Mouse (Mus musculus) limb, embryonic 12.5 days (tissue): ENCODE measurements around the gene Tbcc. TPM values are rescaled to one million over a fixed set of nuclear protein-coding genes. Genes with fewer than 3 reads are reported as not detected.
A peak's percentile ranks its signal among the peaks of the same experiment; 100 is the strongest.

Experiments
- ATAC-seq: fragments of 200-750 bp; cut with Nextera tagmentation; 2 replicates; pipeline ENCODE4 v1.8.0; 2017; ENCODE audit warnings: low read depth, moderate TSS enrichment; ENCODE audit not compliant: insufficient number of reproducible peaks, insufficient read depth, low FRiP score, low TSS enrichment
- H3K27ac ChIP-seq: fragments of 300-500 bp; sonication (generic); 2 replicates; pipeline ENCODE4 v1.5.1; 2016; ENCODE audit warnings: mild to moderate bottlenecking, moderate library complexity
- H3K27me3 ChIP-seq: fragments of 300-500 bp; sonication (generic); 2 replicates; pipeline ENCODE4 v1.6.1; 2016; ENCODE audit warnings: mild to moderate bottlenecking, moderate library complexity
- H3K36me3 ChIP-seq: fragments of 300-500 bp; sonication (generic); 2 replicates; pipeline ENCODE4 v1.6.1; 2016; ENCODE audit warnings: mild to moderate bottlenecking, moderate library complexity
- H3K4me1 ChIP-seq: fragments of 300-500 bp; sonication (generic); replicated peaks from 2 replicates; pipeline ENCODE4 v1.6.1; 2016
- H3K4me2 ChIP-seq: fragments of 300-500 bp; sonication (generic); 2 replicates; pipeline ENCODE4 v1.6.1; 2016; ENCODE audit warnings: mild to moderate bottlenecking, moderate library complexity
- H3K4me3 ChIP-seq: fragments of 300-500 bp; sonication (generic); replicated peaks from 2 replicates; pipeline ENCODE4 v1.5.1; 2016; ENCODE audit warnings: mild to moderate bottlenecking
- H3K9ac ChIP-seq: fragments of 300-500 bp; sonication (generic); replicated peaks from 2 replicates; pipeline ENCODE4 v1.6.1; 2016; ENCODE audit warnings: mild to moderate bottlenecking, moderate library complexity
- H3K9me3 ChIP-seq: fragments of 300-500 bp; sonication (generic); 2 replicates; pipeline ENCODE4 v1.6.1; 2016; ENCODE audit warnings: mild to moderate bottlenecking, moderate library complexity
- WGBS: fragments of 180-500 bp; shearing (Covaris S2); methylation state at CpG from one replicate; pipeline ENCODE4 v1.1.7; 2016; 5-methylcytosine and 5-hydroxymethylcytosine counted together
- polyA plus RNA-seq: library from polyadenylated mRNA; unstranded; fragments of >200 nt; fragmentation: Nextera tagmentation; extraction: Ambion mirVana; gene quantifications from 2 replicates; pipeline ENCODE4 v1.2.1, GENCODE M21; 2016

Gene Tbcc
- polyA plus RNA-seq, 1 experiment from 2014 or later: 78.7 TPM

GRCm38 (mm10) chr17:46855328-46856106 is 35.0 kb upstream of the Tbcc start:
- Histone ChIP-seq H3K4me3 (peak overlapping the region; percentile 100), H3K27me3 (no peaks in the 10 kb centered on the region), H3K36me3 (0 out of 2 replicates have a peak, but pooled peaks cover 5% of the 10 kb centered on the region), H3K27ac (peak overlapping the region; percentile 100), H3K4me1 (peaks cover 35% of the 10 kb centered on the region), H3K4me2 (peak overlapping the region; percentile 76), H3K9me3 (no peaks in the 10 kb centered on the region), H3K9ac (peak overlapping the region; percentile 100)
- no peak for ATAC-seq
- WGBS: 72% methylated on average over 15 of the region's 15 CpGs

GRCm38 (mm10) chr17:46856107-46856388 is 34.4 kb upstream of the Tbcc start:
- Histone ChIP-seq H3K9ac (peak overlapping the region; percentile 100), H3K27ac (peak overlapping the region; percentile 100), H3K36me3 (0 out of 2 replicates have a peak, but pooled peaks cover 5% of the 10 kb centered on the region), H3K9me3 (no peaks in the 10 kb centered on the region), H3K27me3 (no peaks in the 10 kb centered on the region), H3K4me1 (peaks cover 35% of the 10 kb centered on the region), H3K4me3 (peak overlapping the region; percentile 100), H3K4me2 (peak overlapping the region; percentile 76)
- WGBS: 20% methylated on average over 4 of the region's 4 CpGs
- ATAC-seq: no peak

GRCm38 (mm10) chr17:46856471-46857360 is 33.8 kb upstream of the Tbcc start:
- Histone ChIP-seq H3K27ac (peak overlapping the region; percentile 100), H3K4me1 (peaks cover 35% of the 10 kb centered on the region), H3K4me2 (peak overlapping the region; percentile 76), H3K9me3 (no peaks in the 10 kb centered on the region), H3K36me3 (0 out of 2 replicates have a peak, but pooled peaks cover 5% of the 10 kb centered on the region), H3K9ac (peak overlapping the region; percentile 100), H3K4me3 (peak overlapping the region; percentile 100), H3K27me3 (no peaks in the 10 kb centered on the region)
- WGBS: under 1% methylated on average over 87 of the region's 87 CpGs
- ATAC-seq: no peak

GRCm38 (mm10) chr17:46857361-46857902 is 33.1 kb upstream of the Tbcc start:
- Histone ChIP-seq H3K27me3 (no peaks in the 10 kb centered on the region), H3K4me2 (peak overlapping the region; percentile 76), H3K9me3 (no peaks in the 10 kb centered on the region), H3K9ac (peak overlapping the region; percentile 100), H3K4me1 (peaks cover 35% of the 10 kb centered on the region), H3K27ac (peak overlapping the region; percentile 100), H3K4me3 (peak overlapping the region; percentile 100), H3K36me3 (0 out of 2 replicates have a peak, but pooled peaks cover 5% of the 10 kb centered on the region)
- WGBS: under 1% methylated on average over 43 of the region's 52 CpGs
- peak; percentile 57 for ATAC-seq

- Histone ChIP-seq H3K4me2 (peak within 1 kb of the TSS; percentile 76), H3K9me3 (no peaks in the 10 kb centered on the region), H3K9ac (peak within 1 kb of the TSS; percentile 100), H3K4me3 (peak within 1 kb of the TSS; percentile 100), H3K4me1 (peaks cover 29% of the 10 kb centered on the region), H3K27me3 (no peaks in the 10 kb centered on the region), H3K36me3 (0 out of 2 replicates have a peak, but pooled peaks cover 5% of the 10 kb centered on the region), H3K27ac (peak within 1 kb of the TSS; percentile 100)
- WGBS: 2% methylated on average over 49 of the region's 65 CpGs
- peak; percentile 69 for ATAC-seq
Measured at GRCm38 (mm10) chr17:46857903-46858748, 32.4 kb upstream of the Tbcc start, which contains the start of gene Bicral. Bicral (minus strand) TSS chr17:46858482.

GRCm38 (mm10) chr17:46858749-46859444 is 31.6 kb upstream of the Tbcc start:
- no peak for ATAC-seq
- Histone ChIP-seq H3K27me3 (no peaks in the 10 kb centered on the region), H3K27ac (peak overlapping the region; percentile 100), H3K9ac (peak overlapping the region; percentile 100; the same call in 1 of the 2 replicates), H3K36me3 (0 out of 2 replicates have a peak, but pooled peaks cover 5% of the 10 kb centered on the region), H3K9me3 (no peaks in the 10 kb centered on the region; the same call in 1 of the 2 replicates), H3K4me2 (peak overlapping the region; percentile 76), H3K4me1 (peaks cover 23% of the 10 kb centered on the region), H3K4me3 (peak overlapping the region; percentile 100)
- WGBS: 17% methylated on average over 9 of the region's 9 CpGs

- Histone ChIP-seq H3K27me3 (no peaks in the 10 kb centered on the region), H3K4me1 (peaks cover 11% of the 10 kb centered on the region), H3K9me3 (no peaks in the 10 kb centered on the region; the same call in 1 of the 2 replicates), H3K4me2 (no peak overlapping the region), H3K27ac (no peak overlapping the region), H3K9ac (no peak overlapping the region), H3K36me3 (no peaks in the 10 kb centered on the region), H3K4me3 (no peak overlapping the region)
- WGBS: 88% methylated on average over 4 of the region's 4 CpGs
- ATAC-seq: no peak
Measured at GRCm38 (mm10) chr17:46860120-46860519, 30.4 kb upstream of the Tbcc start.

- H3K27ac ChIP-seq: no peak overlapping the region
- no peak overlapping the region for H3K4me2 ChIP-seq
- H3K9ac ChIP-seq: no peak overlapping the region
- 81% methylated on average over 7 of the region's 7 CpGs for WGBS
- H3K36me3 ChIP-seq: no peaks in the 10 kb centered on the region
- no peaks in the 10 kb centered on the region for H3K27me3 ChIP-seq
- H3K4me3 ChIP-seq: no peak overlapping the region
- no peak for ATAC-seq
- H3K9me3 ChIP-seq: no peaks in the 10 kb centered on the region; the same call in 1 of the 2 replicates
- H3K4me1 ChIP-seq: no peaks in the 10 kb centered on the region
Measured at GRCm38 (mm10) chr17:46864566-46865195, 25.8 kb upstream of the Tbcc start.

- Histone ChIP-seq H3K9me3 (no peaks in the 10 kb centered on the region; the same call in 1 of the 2 replicates), H3K4me2 (no peak overlapping the region), H3K9ac (no peak overlapping the region), H3K27me3 (no peaks in the 10 kb centered on the region), H3K4me1 (no peaks in the 10 kb centered on the region), H3K4me3 (no peak overlapping the region), H3K27ac (no peak overlapping the region), H3K36me3 (no peaks in the 10 kb centered on the region)
- ATAC-seq: no peak; the same call in 1 of the 2 replicates
- 88% methylated on average over 12 of the region's 12 CpGs for WGBS
Measured at GRCm38 (mm10) chr17:46866836-46867235, 23.6 kb upstream of the Tbcc start.
